Mouse (Mus musculus): ENCODE results near the gene T2.

DNA sequence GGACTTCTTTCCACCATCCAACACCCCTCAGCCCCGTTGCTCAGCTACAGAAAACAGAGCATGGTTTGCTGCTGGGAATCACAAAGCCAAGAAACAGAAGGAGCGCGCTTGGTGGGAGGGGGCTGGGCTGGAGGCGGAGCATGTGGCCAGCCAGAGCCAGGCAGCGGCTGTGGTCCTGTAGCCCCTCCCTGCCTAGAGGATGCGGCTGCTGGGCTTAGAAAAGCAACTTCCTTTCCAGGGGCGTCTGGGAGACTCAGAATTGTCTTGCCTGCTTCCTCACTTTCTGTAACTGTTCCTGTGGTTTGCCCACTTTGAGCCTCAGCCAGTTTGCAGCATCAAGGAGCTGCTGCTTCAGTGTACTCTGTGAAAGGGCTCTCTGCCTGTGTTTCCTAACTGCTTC, 16.0 kb downstream of the T2 start:
- TF ChIP-seq EP300 (IDR thresholded peaks at IDR 0.05; ENCODE audit: insufficient read depth, low read depth, low read length) (no peak), POLR2A (IDR thresholded peaks at IDR 0.05; ENCODE audit: insufficient read depth, low read length) (no peak)

Data from ES-Bruce4 (cell line).